Mouse (Mus musculus): ENCODE data around the gene Sult2a8. TPM values are rescaled to one million over a fixed set of nuclear protein-coding genes. Genes with fewer than 3 reads are reported as not detected.
"Not testable (repeated sequence)": the region's sequence is repeated elsewhere in the genome, so short reads cannot be mapped to it uniquely, and the experiment has no call there.

Gene Sult2a8
- 10 to 100 TPM; 12.8 to 24.5 TPM for total RNA-seq (2021)
- long read RNA-seq, experiment 1, transcript Sult2a8-203 (7 exons, 2,097 nt), result major isoform, 11 of 14 reads
- long read RNA-seq, experiment 1, partial matches to known transcripts, result 1 of 14 reads
- long read RNA-seq, experiment 1, other reads (novel, unspliced or antisense), result 2 of 14 reads
- long read RNA-seq, experiment 2, result 0 reads

DNA sequence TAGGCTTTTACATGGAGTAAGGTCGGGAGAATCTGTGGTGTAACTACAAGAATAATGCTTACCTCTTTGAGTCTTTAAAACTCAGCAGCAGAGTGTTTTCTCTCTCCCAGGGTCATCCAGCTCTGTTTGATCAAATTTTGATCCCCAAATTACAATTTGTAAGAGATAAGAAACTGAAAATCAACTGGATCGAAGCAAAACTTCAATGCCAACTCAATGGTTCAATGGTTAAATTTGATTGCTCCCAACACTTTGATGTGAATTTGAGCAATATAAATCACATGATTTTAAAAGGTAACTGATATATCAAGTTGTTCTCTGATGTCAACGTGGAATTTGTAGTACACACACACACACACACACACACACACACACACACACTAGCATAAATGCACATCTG is at the start of gene Sult2a8:
Gene Sult2a8 (minus strand): TSS at position 236 of the 400 bp plus-strand sequence.
- DNase-seq, result no peak

GRCm38 (mm10) chr7:14494130-14494529 is 47.6 kb upstream of the Sult2a8 start, which contains the start of gene Sult2a7:
Gene Sult2a7 (minus strand): TSS chr7:14494230.
- DNase-seq, result no peak

DNA sequence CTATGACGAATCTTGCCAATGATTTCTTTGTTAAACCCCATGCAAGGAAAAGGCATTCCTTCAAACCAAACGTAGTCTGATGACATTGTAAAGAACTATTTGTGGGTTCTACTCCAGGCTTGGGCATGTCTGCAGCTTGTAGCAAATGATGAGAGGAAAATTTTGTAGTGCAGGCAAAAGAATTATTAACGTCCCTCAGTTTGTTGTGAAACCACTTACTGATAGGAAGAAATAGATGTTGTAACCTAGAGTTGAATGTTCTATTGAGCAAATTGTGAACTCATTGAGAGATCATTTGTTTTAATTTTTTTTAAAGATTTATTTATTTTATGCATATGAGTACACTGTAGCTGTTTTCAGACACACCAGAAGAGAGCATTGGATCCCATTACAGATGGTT is 46.3 kb upstream of the Sult2a8 start:
- no peak for DNase-seq

GRCm38 (mm10) chr7:14439581-14439980 is 7.0 kb downstream of the Sult2a8 start:
- DNase-seq, result no peak

GRCm38 (mm10) chr7:14438484-14438883 is 8.1 kb downstream of the Sult2a8 start:
- no peak for DNase-seq

DNA sequence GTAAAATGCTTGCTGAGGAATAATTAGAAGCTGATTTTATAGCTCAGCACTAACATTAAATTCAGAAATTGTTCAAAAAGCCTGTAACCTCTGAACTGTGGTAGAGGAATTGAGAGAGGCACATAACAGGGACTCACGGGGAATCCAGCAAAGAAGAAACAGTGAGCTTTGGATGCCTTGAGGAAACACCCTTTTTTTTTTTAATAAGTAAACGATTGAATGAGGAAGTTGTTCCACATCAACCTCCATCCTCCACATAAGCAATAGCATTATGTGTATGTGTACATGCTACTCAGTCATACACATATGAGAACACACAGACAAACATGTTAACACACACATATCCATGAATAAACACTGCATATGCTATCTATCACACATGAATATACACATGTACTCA is 8.5 kb downstream of the Sult2a8 start:
- no peak for DNase-seq

- not testable (repeated sequence) for DNase-seq
Observed at GRCm38 (mm10) chr7:14399363-14399762, 47.2 kb downstream of the Sult2a8 start.

GRCm38 (mm10) chr7:14396462-14396861 is 50.1 kb downstream of the Sult2a8 start:
- DNase-seq, result no peak

Other genes starting within 250 kb of the Sult2a8 start
- 10 to 100 TPM in 1 of 2 experiments, 1 to 10 TPM in 1; 5.6 to 14.2 TPM for gene Sult2a6, start 191.9 kb downstream of the Sult2a8 start, total RNA-seq (2021)
- not detected for gene Obox8, start 113.2 kb downstream of the Sult2a8 start, total RNA-seq (2021)
- gene Sult2a7, start 47.5 kb upstream of the Sult2a8 start, total RNA-seq (2021), result not detected
- gene Vmn1r90, start 116.7 kb upstream of the Sult2a8 start, total RNA-seq (2021), result under 1 TPM in 1 of 2 experiments, not detected in 1; 0.21 TPM
- not detected for gene Obox7, start 212.7 kb upstream of the Sult2a8 start, total RNA-seq (2021)

Measured in adrenal gland, postnatal 10 days (tissue).